Mouse (Mus musculus) right cerebral cortex, postnatal 14 days (tissue): ENCODE results near the gene Taf4.

ENCODE experiments used
- DNase-seq: peaks from one replicate; pipeline ENCODE4 v3.0.0; 2022

Taf4 gene

DNA sequence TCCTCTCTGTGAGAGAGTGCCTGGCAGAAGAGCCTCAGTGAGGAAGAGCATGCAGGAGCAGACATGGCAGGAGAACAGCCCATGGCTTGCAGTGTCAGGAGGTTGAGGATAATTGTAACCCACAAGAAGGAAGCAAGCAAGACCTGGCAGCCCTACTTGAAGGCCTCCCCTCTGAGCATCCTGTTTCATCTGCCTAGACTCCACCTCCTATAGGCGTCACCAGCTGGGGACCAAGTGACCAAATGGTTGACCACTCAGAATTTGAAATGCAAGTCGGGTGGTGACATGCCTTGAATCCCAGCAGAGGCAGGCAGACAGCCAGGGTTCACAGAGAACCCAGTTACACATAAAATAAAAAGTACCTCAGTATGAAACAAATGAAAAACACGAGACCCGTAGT, 4.2 kb upstream of the Taf4 start:
- DNase-seq: no peak

DNA sequence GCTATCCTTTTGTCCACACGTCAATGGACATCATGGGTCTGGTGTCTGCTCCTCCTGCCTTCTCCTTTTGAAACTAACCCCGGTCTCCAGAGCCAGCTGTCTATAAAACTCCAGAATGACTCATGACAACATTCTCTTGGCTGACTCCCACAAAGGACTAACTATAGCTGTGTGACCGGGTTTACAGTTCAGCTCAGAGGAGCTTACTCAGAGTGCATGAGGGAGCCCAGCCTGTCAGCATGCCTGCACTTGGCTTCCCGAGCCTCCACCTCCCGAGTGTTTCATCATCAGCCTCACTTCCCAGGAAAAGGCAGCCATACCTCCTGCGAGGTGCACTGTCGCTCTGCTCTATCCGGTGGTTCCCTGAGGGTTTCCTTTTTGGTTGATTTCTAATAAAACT, 3.4 kb upstream of the Taf4 start:
- no peak for DNase-seq

DNA sequence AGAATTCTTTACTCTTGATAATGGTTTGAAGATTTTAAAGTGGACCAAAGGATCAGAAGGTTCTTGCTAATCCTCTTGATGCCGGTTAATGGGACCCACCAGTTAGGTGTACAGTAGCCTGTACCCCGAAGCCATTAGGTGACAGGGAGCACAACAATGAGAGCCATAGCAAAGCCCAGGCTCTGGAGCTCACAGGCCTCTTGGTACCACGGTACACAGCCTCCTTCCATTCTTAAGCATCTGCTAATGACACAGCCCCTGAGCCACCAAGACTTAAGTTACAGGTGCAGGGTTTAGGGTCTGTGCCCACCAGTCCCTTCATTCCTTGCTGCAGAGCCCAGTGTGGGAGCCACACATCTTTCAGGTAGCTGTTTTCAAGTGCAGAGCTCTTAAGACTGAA, 1.8 kb upstream of the Taf4 start:
- DNase-seq: no peak

DNA sequence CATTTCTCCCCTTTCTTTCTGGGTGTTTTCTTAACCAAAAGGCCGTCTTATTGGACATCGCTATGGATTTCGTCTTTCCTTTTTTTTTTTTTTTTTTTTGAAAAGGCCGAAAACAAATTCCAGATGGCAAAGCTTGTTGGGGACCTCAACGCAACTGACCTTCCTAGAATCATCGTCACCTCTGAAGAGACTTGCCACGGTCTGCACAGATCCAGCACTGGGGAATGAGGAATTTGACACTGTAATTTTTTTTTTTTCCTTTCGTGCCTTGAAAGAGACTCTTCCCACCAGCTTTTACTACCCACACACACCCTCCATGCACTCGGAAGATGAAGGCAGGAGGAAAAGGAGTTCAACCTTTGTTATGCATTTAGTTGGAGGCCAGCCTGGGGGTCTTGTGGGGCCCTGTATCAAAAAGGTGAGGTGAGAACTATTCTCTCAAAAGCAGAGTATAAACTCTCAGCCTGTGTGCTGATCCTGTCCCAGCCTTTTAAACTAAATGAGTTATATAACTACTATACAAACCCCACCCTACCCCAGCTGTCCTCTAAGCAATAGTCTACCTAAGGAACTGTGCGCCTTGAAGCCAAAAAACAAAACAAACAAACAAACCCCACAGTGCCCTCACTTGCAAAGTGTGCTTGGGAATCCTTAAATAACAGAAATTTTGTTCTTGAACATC, 1.0 kb upstream of the Taf4 start:
- no peak for DNase-seq

DNA sequence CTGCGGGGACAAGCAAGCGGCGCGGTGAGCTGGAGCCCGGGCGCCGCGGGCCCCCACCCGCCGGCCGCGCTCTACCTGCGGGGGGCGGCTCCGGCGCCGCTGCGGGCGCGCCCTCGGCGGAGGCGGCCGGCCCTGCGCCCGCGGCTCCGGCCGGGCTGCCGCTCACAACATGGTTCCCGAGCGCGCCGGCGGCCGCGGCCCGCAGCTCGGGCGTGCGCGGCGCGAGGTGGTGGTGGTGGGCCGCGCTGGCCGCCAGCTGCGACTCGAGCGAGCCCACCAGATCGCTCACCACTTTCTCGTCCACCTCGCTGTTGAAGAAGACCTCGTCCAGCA, 185 bp downstream of the Taf4 start:
- no peak for DNase-seq

DNA sequence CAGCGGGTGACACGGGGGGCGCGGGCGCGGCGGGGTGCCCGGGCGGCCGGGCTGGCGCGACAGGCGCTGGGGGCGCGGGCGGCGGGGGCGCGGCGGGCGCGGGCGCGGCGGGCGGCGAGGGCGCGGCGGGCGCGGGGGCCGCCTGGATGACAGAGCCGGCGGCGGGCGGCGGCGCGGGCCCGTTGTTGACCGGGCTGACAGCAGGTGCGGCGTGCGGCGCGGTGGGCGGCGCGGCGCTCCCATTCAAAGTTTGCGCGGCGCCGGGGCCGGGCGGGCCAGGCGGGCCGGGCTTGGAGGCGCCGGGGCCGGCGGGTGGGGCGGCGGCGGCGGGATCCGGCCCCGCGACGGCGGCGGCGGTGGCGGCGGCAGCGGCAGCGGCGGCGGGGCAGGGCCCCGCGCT, 595 bp downstream of the Taf4 start:
- peak; percentile 51 for DNase-seq

DNA sequence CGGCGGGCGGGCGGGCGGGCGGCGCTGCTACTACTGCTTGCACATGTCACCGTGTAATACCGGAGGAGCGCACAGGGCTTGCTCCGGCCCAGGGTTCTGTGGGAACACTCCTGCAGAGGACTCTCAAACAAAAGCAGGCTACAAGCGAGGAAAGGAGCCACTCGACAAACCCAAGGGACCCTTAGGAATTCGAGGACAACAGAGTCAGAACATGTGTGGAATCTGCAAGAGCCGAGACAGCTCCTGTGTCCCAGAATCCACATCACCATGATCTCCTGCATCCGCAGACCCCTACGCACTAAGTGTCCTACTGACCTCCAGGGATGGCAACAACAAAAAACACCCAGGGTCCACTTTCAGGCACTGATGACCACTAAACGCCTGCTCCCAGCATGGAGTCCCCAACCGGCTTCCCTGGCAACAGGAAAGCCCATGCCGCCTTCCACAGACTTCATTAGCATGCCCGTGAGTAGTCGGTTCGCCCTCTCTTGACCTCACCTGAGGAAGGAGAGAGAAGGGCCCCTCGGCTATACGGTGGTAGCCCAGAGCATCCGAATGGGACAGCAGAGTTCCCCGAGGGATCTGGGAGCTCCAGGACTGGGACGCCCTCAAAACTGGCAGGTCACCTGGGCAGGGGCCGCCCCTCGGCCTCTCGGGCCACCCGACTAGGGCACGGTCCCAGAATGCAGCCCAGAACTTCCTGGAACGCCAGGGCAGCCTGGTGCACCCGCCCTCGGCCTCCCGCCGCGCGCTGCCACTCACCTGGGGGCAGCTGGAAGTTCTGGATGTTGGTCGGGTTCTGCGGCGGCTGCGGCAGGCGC, 1.6 kb downstream of the Taf4 start:
- DNase-seq: no peak

DNA sequence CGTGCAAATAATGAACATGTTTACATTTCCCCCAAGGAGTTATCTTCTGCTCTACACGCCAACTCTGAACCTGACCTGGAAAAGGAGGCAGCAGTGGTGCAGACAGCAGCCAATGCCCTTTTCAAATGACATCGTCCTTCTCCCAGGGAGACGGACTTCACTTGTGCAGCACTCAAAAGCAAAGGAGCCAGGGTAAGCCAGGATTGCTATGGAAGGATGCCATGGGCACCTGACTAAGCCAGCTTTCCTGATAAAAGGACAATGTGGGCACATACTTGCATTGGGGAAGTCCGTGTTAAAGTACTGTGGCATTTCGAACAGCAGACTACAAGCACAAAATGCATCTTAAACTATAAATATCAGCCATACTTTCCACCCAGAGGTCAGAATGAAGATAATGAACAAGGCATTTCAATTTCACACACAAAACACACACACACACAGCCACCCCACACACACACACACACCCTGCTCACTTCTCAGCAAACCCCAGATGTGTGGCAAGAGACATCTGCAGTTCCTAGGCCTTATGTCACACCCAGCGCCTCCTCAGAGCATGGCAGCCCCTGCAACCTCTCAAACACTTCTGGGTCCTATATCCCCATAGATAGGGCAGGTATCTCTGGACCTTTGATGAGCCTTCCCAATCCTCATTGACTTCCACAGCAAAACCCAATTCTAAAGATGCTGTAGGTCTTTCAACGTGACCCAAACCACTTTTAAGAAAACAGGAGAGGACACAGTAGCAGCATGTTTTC, 2.4 kb downstream of the Taf4 start:
- no peak for DNase-seq

DNA sequence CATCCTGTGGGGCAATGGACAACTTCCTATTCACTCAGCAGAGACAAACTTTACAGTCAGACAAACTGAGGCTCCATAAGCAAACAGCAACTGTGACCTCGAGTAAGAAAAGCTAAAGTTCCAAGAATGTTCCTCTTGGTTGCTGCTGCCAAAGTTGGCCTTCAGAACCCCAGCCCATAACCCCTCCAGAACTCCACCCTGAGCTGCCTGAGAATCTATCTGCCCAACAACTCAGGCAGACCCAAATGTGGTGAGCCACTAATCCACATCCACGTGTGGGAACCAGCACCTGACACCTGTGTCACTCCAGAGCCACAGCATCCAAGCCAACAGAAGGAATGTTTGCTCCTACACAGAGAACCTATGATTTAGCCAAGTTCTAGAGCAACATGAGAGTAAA, 4.0 kb downstream of the Taf4 start:
- DNase-seq: no peak

DNA sequence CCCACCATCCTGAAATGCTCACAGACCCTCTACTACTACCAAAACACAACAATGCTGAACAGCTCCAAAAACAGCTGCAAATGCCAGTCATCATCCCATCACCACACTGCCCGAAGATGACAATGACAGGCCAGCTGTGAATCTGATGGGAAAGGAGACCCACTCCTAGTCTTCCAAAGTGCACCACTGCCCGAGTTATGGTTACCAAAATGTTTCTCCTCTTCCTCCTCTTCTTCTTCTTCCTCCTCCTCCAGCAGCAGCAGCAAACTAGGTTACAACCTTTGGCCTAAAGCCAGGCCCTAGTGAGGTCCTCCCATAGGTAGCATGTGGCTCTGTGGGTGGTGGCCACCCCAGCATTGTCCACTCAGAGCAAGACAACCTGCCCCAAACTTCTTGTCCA, 4.6 kb downstream of the Taf4 start:
- DNase-seq: no peak

DNA sequence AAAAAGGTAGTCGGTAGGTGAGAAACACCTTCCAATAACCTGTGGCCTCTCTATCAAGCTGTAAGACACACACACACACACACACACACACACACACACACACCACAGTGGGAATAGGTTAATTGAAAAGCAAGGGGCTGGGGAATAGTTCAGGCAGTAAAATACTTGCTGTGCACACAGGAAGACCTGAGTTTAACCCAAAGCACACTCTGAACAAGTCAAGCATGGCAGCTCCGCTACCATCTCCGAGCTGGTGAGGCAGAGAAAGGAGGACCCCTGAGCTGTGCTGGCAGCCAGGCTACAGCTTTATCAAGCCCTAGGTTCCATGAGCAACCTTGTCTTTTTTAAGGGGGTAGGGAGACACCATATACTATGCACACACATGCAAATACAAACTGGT, 7.3 kb downstream of the Taf4 start:
- no peak for DNase-seq

DNA sequence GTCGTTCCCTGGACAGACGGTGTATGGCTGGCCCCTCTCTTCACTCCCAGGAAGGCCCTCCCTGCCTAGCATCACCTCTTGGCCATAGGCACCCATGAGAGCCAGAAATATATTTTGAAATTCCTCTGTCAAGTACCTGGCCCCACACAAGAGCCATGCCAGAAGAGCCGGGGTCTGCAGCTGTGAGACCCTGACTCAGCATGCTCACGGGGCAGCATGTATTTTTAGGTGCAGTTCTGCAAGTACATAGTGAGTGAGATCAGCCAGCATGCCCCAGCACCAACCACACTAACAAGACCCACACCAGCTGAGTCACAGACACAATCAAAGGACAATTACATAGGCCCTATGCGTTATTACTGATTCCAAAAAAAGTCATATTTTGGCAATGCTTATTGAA, 8.8 kb downstream of the Taf4 start:
- no peak for DNase-seq

DNA sequence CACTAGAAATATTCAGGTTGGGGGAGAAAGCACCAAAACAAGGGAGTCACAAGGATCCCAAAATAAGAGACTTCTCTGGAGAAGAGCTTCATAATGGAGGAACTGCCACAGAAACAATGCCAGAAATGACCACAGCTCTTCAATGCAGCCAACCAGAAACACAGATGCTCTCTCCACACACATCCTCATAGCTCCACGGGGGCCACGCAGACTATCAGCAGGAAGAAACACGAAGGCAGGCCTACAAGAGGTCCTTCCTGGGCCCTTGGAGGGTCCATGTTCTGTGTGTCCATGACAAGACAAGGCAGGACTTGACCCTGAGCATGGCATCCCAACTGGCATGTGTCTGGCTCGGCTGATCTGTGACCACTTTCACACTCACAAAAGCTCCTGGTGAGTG, 15.0 kb downstream of the Taf4 start:
- DNase-seq: no peak

DNA sequence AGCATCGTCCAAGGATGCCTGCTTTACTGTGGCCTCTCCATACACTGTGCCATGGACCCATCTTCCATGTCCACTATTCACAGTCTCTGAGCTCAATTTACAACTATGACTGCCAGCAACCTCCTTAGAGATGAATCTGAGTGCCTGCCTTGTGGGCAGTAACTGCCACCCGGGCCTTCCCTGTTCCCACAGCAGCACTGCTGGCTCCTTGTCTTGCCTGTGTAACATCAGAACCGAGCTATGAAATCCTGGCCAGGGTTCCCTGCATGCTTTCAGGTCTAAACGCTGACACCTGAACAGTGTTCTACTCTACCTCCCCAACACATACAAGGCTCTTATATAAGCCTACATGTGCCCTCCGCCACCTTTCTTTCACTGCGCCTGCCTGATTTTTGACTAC, 16.1 kb downstream of the Taf4 start:
- DNase-seq: no peak

DNA sequence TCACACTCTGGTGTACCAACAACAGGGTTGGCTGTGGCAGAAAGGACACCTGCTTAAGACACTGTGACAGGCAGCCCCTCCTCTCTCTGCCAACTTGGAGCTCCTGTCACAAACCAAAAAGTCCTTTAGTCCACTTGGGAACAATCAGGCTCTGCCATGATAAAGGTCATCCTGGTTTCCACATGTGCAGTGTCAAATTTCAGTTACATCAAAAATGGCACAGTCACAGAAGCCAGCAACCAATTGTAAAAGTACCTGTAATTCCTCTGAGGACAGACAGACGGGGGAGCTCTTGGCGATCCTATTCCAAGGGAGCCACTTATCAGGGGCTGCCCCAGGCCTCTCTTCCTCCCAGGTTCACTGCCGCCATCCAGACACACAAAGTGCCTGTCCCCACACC, 17.1 kb downstream of the Taf4 start:
- no peak for DNase-seq

DNA sequence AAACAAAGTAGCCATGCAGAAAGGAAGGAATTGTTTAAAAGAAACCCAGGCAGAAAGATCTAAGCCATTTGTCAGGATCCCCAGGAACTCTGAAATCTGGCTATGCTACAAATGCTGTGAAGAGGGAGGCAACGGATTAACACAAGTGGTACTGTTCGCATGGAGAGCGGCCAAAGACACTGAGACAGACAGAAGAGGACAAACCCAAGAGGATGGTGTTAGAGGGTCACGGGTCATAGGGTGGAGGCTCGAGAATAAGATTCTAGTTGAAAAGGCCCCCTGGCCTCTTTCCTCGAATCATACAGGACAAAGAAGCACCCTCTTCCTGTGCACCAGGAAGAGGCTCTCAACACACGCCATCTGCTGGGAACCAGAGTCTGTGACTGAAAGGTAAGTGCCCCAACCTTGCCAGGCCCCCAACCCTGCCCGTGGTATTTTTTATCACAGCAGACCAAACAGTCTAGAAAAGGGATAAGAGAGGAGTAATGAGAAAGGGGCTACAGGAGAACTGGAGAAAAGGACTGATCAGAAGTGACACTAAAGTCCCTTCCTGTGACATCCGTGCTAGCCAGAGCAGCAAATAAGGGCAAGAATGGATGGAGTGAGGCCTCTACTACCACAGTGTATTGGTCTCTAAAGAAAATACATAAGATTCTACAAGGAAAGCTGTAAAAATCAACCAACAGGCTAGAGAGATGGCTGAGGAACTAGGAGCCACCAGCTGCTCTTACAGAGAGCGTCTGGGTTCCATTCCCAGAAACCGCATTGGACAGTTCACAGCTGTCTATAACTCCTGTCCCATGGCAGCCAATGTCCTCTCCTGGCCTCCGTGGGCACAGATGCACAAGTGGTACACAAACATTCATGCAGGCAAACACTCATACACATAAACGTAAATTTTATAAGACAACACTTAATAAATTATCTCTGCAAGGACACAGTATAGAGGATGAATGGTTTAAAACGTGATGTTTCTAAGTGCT, 24.6 kb downstream of the Taf4 start:
- no peak for DNase-seq

DNA sequence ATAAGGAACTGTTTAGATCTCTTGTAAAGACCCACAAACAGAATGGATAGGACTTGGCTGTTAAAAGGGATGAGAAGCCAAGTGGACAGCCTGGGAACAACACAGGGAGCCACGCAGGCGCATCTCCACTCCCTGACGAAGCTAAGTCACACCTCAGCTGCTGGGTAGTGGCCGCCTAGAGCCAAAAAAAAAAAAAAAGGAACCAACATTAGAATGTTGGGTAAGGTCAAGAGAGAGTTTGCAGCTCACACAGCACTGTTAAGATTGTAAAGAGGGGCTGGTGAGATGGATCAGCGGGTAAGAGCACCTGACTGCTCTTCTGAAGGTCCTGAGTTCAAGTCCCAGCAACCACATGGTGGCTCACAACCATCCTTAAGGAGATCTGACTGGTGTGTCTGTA, 27.6 kb downstream of the Taf4 start:
- DNase-seq: no peak

DNA sequence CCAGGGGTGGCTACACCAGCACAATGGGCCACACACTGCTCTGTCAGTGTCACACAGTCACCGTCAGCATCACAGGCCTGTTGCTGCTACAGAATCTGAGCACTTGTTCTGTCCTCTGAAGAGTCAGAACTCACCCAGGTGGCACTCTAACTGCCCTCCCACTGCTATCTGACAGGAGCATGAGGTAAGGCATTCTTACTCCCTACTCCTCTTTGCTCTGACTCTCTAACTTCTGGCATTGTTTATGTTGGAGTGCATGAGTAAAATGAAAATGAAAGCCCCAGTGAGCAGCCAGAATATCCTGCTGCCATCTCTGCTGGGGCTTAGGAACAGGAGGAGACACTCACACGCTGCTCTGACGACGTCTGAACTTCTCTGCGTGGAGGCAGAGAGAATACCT, 28.8 kb downstream of the Taf4 start:
- no peak for DNase-seq

DNA sequence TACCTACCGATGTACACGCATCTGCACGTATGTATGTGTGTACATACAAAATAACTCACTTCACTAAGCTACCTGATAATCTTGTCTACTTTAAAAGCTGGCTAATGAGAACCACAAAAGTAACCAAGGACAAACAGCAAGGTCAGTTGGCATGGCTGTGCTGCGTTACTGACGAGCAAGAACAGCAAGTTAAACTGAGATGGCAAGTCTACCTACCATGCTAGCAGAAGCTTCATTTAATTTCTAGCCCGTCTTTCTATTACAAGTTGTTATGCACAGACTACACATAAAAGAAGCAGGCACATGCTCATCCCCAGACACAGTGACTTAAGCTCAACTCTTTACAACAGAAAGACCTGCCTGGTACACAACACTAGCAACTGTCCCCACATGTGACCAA, 29.9 kb downstream of the Taf4 start:
- no peak for DNase-seq

DNA sequence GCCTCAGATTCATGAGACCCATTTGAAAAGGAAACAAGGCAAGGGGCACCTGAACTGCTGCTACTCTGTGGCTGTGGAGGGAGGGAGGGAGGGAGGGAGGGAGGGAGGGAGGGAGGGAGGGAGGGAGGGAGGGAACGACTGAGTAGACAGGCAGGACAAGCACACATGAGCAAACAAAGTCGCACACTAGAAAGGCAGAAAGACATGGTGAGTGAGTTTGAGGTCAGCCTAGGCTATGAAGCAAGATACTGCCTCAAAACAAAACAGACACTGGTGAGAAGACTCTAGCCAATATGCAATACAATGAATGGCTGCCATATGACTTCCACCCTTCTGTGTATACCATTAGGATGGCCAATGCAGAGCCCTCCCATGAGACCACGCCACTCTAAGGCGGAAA, 31.4 kb downstream of the Taf4 start:
- DNase-seq: no peak

DNA sequence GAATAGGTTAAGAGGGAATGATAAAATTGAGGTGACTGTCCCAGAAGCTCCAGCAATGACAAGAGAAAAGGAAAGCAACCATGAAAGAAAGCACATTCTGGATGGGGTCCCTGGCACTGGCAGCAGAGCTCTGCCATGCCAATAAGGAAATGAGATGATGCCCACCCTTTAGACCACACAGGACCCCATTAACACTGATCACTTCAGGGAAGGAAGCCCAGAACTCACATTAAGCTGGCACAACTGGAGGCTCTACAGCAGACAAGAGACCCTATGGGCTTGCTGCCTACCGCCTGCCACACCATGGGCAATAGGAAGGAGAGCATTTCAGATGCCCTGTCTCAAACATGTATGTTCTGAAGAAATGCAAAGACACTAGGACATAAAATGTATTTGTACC, 34.8 kb downstream of the Taf4 start:
- DNase-seq: no peak

DNA sequence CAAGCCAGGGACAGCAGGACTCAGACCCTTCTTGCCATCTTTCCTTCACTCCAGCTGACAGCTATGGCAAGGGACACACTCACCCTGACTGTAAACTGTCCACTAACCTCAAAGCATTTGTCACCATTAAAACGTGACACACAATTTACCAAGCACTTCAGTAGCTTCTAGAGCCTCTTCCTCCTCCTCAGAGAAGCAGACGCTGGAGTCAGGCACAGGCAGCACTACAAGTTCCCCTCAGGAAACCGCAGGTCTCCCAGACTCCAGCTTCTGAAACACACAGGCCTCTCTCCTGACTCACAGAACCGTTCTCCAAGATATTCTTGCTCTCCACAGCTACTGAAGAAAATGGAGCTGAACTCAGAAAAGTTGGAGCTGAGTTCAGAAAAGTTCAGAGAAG, 39.4 kb downstream of the Taf4 start:
- no peak for DNase-seq

DNA sequence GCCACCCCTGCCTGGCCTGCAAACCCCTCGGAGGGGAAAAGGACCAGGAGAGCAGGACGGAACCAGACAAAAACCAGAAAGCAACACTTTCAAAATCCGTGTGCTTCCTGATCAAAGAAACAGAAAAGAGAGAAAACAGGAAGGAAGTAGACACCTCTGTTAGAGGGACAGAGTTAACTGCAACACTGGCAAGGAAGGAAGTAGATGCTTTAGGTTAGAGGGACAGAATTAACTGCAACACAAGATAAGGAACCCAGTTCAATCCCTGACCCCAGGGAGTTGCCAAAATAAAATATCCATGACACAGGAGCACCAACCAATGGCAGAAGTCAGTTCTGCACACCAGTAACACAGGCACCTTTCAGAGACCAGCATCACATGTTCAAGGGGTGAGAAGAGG, 42.3 kb downstream of the Taf4 start:
- no peak for DNase-seq
